ENCODE assay signal across 8 mouse cellular contexts in the genomic region with DNA sequence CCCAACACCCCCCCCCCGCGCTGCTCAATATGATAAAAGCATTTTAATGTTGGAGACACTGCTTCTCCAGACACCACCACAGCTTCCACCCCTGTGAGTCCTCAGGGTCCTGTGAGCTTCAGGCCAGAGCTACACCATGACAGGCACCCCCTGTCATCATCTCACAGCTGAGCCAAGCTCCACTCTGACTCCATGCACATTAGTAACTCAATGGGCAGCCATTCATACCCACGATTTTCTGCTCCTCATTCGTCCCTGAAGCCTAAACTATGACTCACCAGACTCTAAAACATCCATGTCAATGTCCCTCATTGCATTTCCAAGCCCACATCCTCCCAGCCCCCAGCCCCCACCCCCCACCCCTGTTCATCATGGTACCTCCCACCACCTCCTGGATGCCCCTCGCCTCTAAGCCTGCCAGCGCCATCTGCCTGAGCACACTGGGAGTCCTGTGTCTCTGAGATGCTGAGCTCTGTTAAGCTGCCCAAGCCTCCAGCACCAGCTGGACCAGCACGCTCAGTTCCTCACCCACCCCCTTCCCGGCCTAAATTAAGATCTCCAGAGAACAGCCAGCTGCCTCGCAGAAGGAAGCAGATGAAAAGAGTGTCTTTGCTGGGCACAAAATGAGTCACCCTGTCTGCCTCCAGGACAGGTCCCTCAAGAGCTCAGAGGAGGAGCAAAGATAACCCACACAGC. TPM values are rescaled to one million over a fixed set of nuclear protein-coding genes. Genes with fewer than 3 reads are reported as not detected.
DNase-seq lines count a peak whose midpoint lies in the region; ATAC-seq and TF ChIP-seq lines count a peak whose summit lies in the region.

No protein-coding gene starts in this region.

- intact Hi-C loops in left cerebral cortex, postnatal 4 days (cut with DNase I) = no loop called here

- no peak overlapping the region for H3K4me2 ChIP-seq in CH12.LX (ENCODE audit: insufficient read depth, low read depth, poor library complexity, severe bottlenecking)

- in situ Hi-C loops in CH12.LX (cut with MboI; ENCODE audit: low pct_ligation_motif_present, low pct_unique_long_range_greater_than_20kb, low sequenced_read_pairs) = no loop called here

- 30% methylated on average over 9 of the region's 9 CpGs for WGBS in hindbrain, embryonic 10.5 days

- TF ChIP-seq RAD21 in CH12.LX (IDR thresholded peaks at IDR 0.05; ENCODE audit: low read depth, low read length) = no peak

- no peaks in the 10 kb centered on the region for H3K9me3 ChIP-seq in CH12.LX (replicated peaks; ENCODE audit: low read length)
- no peaks in the 10 kb centered on the region for H3K9me3 ChIP-seq in hindbrain, embryonic 10.5 days

- no peak for TF ChIP-seq POLR2A in CH12.LX (IDR thresholded peaks at IDR 0.05; ENCODE audit: low read depth, low read length)

- DNase-seq in CH12.LX (ENCODE audit: extremely low read depth) = peak; percentile 57
- peak; percentile 97 for DNase-seq in brain, adult 2 months (ENCODE audit: low read depth, low spot score)
- DNase-seq in hindbrain, embryonic 10.5 days (ENCODE audit: low spot score) = peak; percentile 65
- peak; percentile 86 for DNase-seq in left cerebral cortex, postnatal 4 days
- DNase-seq in right cerebral cortex, postnatal 25 days = peak; percentile 88
- DNase-seq in c-Kit-positive CD71-positive TER-119-positive erythroid progenitor cells, embryonic 14.5 days (ENCODE audit: low spot score) = no peak
- DNase-seq in thymus, postnatal 36 days = no peak

- H3K4me1 ChIP-seq in CH12.LX (ENCODE audit: control insufficient read depth in 1 of 2, insufficient read depth in 2 of 2) = peaks cover 3 to 15% of the 10 kb centered on the region in 2 experiments
- H3K4me1 ChIP-seq in hindbrain, embryonic 10.5 days (replicated peaks) = peaks cover 91% of the 10 kb centered on the region

- TF ChIP-seq EP300 in CH12.LX (IDR thresholded peaks at IDR 0.05; ENCODE audit: low read length) = no peak

- H3K27ac ChIP-seq in CH12.LX (ENCODE audit: insufficient read depth, low read depth) = no peak overlapping the region
- peak overlapping the region; percentile 84 for H3K27ac ChIP-seq in hindbrain, embryonic 10.5 days

- TF ChIP-seq CTCF in CH12.LX (conservative IDR thresholded peaks at IDR 0.05 in 1 of 2, IDR thresholded peaks at IDR 0.05 in 1 of 2; ENCODE audit: low read depth in 2 of 2, low read length in 2 of 2) = peak in 1 of 2 experiments; percentile 2; a peak in 1 of 4 replicates

- peaks cover 35% of the 10 kb centered on the region for H3K27me3 ChIP-seq in CH12.LX (replicated peaks)
- peaks cover 92% of the 10 kb centered on the region for H3K27me3 ChIP-seq in hindbrain, embryonic 10.5 days (ENCODE audit: insufficient read depth, poor library complexity, severe bottlenecking)

- no peak overlapping the region for H3K4me3 ChIP-seq in CH12.LX (replicated peaks in 1 of 3; ENCODE audit: low read depth in 2 of 3, low read length in 2 of 3, poor library complexity in 1 of 3)
- H3K4me3 ChIP-seq in hindbrain, embryonic 10.5 days = no peak overlapping the region

- H3K9ac ChIP-seq in CH12.LX (ENCODE audit: insufficient read depth, low read depth) = no peak overlapping the region

- dilution Hi-C loops in CH12.LX (cut with MboI; ENCODE audit: extremely low pct_ligation_motif_present, extremely low pct_unique_long_range_greater_than_20kb, low sequenced_read_pairs) = no loop called here

- H3K36me3 ChIP-seq in CH12.LX (replicated peaks in 1 of 2; ENCODE audit: control insufficient read depth in 1 of 2, insufficient read depth in 1 of 2, low read length in 1 of 2) = no peaks in the 10 kb centered on the region
- no peaks in the 10 kb centered on the region for H3K36me3 ChIP-seq in hindbrain, embryonic 10.5 days

- H3K79me2 ChIP-seq in CH12.LX (replicated peaks; ENCODE audit: control insufficient read depth, extremely low read depth, insufficient read depth, poor library complexity, severe bottlenecking) = no peaks in the 10 kb centered on the region

- ATAC-seq in megakaryocyte-erythroid progenitor cell, adult 5-6 weeks (replicated peaks; ENCODE audit: low FRiP score, low TSS enrichment, poor library complexity, severe bottlenecking) = no peak

TF ChIP-seq in CH12.LX, 34 proteins besides CTCF, POLR2A, EP300 and RAD21:
- 0 out of 2 replicates have a peak, but pooled peaks have one; percentile 14 for TF ChIP-seq IRF4 (IDR thresholded peaks at IDR 0.05; ENCODE audit: low read depth, low read length)
- TF ChIP-seq SMC3 (IDR thresholded peaks at IDR 0.05; ENCODE audit: low read depth, low read length) = no peak

RNA-seq across cellular contexts. Expression of gene Slit1, which starts 46.2 kb away (rescaled TPM):
- total RNA-seq in CH12.LX (2012; rRNA removed) = 0.21 and 0.30 TPM in 2 replicates
- 0.05 TPM in 1 of 2 replicates, not detected in the other for total RNA-seq in CH12.LX (2014; rRNA removed)
- polyA plus RNA-seq in CH12.LX (2012; ENCODE audit: insufficient read length, low read depth) = 0.16 TPM in 1 of 2 replicates, not detected in the other
- 13.9 and 18.0 TPM in 2 replicates for polyA plus RNA-seq in hindbrain, embryonic 10.5 days (2016; fragmentation: Nextera tagmentation; extraction: Ambion mirVana)
- 10 to 100 TPM; 56.8 to 70.8 TPM for total RNA-seq in left cerebral cortex, postnatal 4 days (2021)
- total RNA-seq in megakaryocyte-erythroid progenitor cell, adult 5-6 weeks (2014; fragmentation: Nextera tagmentation) = 0.50 TPM in 1 of 2 replicates, not detected in the other
- not detected in 2 replicates for total RNA-seq in megakaryocyte-erythroid progenitor cell, adult 5-6 weeks (2017)

Comparison
In these comparisons a context has a peak if more than half of its experiments do, and no peak if none do; other contexts are left out.
1. DNase-seq: peak in CH12.LX (single experiment), brain, adult 2 months (single experiment), hindbrain, embryonic 10.5 days (single experiment), left cerebral cortex, postnatal 4 days (single experiment) and right cerebral cortex, postnatal 25 days (single experiment); none in c-Kit-positive CD71-positive TER-119-positive erythroid progenitor cells, embryonic 14.5 days (single experiment) and thymus, postnatal 36 days (0 of 2).
2. RNA of gene Slit1, which starts 46.2 kb away (total RNA-seq): 56.8 to 70.8 TPM in left cerebral cortex, postnatal 4 days; 0.50 TPM in megakaryocyte-erythroid progenitor cell, adult 5-6 weeks and 0.05 to 0.30 TPM in CH12.LX; every median in the first group is over 10 times any median in the second.